Mouse (Mus musculus): ENCODE results near the gene Sh3rf1. TPM values are rescaled to one million over a fixed set of nuclear protein-coding genes. Genes with fewer than 3 reads are reported as not detected.

The Sh3rf1 gene
- polyA plus RNA-seq, 1 experiment from 2014 or later = 38.4 TPM

- WGBS = 83% methylated on average over 5 of the region's 5 CpGs
- DNase-seq = no peak
These were observed 38.1 kb upstream of the Sh3rf1 start for GRCm38 (mm10) chr8:61185274-61186198.

GRCm38 (mm10) chr8:61194306-61194925 lies 29.3 kb upstream of the Sh3rf1 start:
- Histone ChIP-seq H3K36me3 (ENCODE audit: control insufficient read depth, insufficient read depth, low read length) (no peaks in the 10 kb centered on the region), H3K9me3 (ENCODE audit: control insufficient read depth, low read length) (no peaks in the 10 kb centered on the region), H3K9ac (replicated peaks; ENCODE audit: low read length) (no peak overlapping the region), H3K4me2 (ENCODE audit: low read length) (no peak overlapping the region), H3K27me3 (ENCODE audit: control insufficient read depth, insufficient read depth, low read length) (no peaks in the 10 kb centered on the region), H3K27ac (replicated peaks; ENCODE audit: low read depth, low read length) (no peak overlapping the region), H3K4me3 (replicated peaks; ENCODE audit: low read depth, low read length) (no peak overlapping the region), H3K4me1 (ENCODE audit: control insufficient read depth, insufficient read depth, low read length) (no peaks in the 10 kb centered on the region)
- ATAC-seq (ENCODE audit: low FRiP score, low TSS enrichment) (no peak), DNase-seq (no peak)
- WGBS = 84% methylated on average over 5 of the region's 5 CpGs

More at GRCm38 (mm10) chr8:61185274-61186198, 38.1 kb upstream of the Sh3rf1 start:
- no peak for ATAC-seq (ENCODE audit: low FRiP score, low TSS enrichment)
- Histone ChIP-seq H3K9me3 (ENCODE audit: control insufficient read depth, low read length) (no peaks in the 10 kb centered on the region; the same call in 1 of the 2 replicates), H3K4me3 (replicated peaks; ENCODE audit: low read depth, low read length) (no peak overlapping the region), H3K27ac (replicated peaks; ENCODE audit: low read depth, low read length) (no peak overlapping the region), H3K36me3 (ENCODE audit: control insufficient read depth, insufficient read depth, low read length) (no peaks in the 10 kb centered on the region), H3K27me3 (ENCODE audit: control insufficient read depth, insufficient read depth, low read length) (no peaks in the 10 kb centered on the region), H3K4me1 (ENCODE audit: control insufficient read depth, insufficient read depth, low read length) (no peaks in the 10 kb centered on the region), H3K4me2 (ENCODE audit: low read length) (no peak overlapping the region), H3K9ac (replicated peaks; ENCODE audit: low read length) (no peak overlapping the region)

GRCm38 (mm10) chr8:61200254-61200887 lies 23.3 kb upstream of the Sh3rf1 start:
- H3K27me3 ChIP-seq (ENCODE audit: control insufficient read depth, insufficient read depth, low read length) = no peaks in the 10 kb centered on the region
- no peak overlapping the region for H3K9ac ChIP-seq (replicated peaks; ENCODE audit: low read length)
- H3K36me3 ChIP-seq (ENCODE audit: control insufficient read depth, insufficient read depth, low read length) = no peaks in the 10 kb centered on the region
- WGBS = 82% methylated on average over 6 of the region's 6 CpGs
- H3K4me3 ChIP-seq (replicated peaks; ENCODE audit: low read depth, low read length) = no peak overlapping the region
- H3K4me2 ChIP-seq (ENCODE audit: low read length) = no peak overlapping the region
- no peaks in the 10 kb centered on the region for H3K9me3 ChIP-seq (ENCODE audit: control insufficient read depth, low read length)
- H3K27ac ChIP-seq (replicated peaks; ENCODE audit: low read depth, low read length) = no peak overlapping the region
- DNase-seq (no peak), ATAC-seq (ENCODE audit: low FRiP score, low TSS enrichment) (no peak)
- H3K4me1 ChIP-seq (ENCODE audit: control insufficient read depth, insufficient read depth, low read length) = no peaks in the 10 kb centered on the region

GRCm38 (mm10) chr8:61203035-61203826 lies 20.4 kb upstream of the Sh3rf1 start:
- DNase-seq (no peak), ATAC-seq (ENCODE audit: low FRiP score, low TSS enrichment) (no peak)
- no peak overlapping the region for H3K4me3 ChIP-seq (replicated peaks; ENCODE audit: low read depth, low read length)
- H3K27me3 ChIP-seq (ENCODE audit: control insufficient read depth, insufficient read depth, low read length) = no peaks in the 10 kb centered on the region
- H3K4me2 ChIP-seq (ENCODE audit: low read length) = no peak overlapping the region
- H3K4me1 ChIP-seq (ENCODE audit: control insufficient read depth, insufficient read depth, low read length) = no peaks in the 10 kb centered on the region
- no peak overlapping the region for H3K27ac ChIP-seq (replicated peaks; ENCODE audit: low read depth, low read length)
- 87% methylated on average over 5 of the region's 5 CpGs for WGBS
- H3K36me3 ChIP-seq (ENCODE audit: control insufficient read depth, insufficient read depth, low read length) = no peaks in the 10 kb centered on the region
- H3K9me3 ChIP-seq (ENCODE audit: control insufficient read depth, low read length) = no peaks in the 10 kb centered on the region
- no peak overlapping the region for H3K9ac ChIP-seq (replicated peaks; ENCODE audit: low read length)

DNA sequence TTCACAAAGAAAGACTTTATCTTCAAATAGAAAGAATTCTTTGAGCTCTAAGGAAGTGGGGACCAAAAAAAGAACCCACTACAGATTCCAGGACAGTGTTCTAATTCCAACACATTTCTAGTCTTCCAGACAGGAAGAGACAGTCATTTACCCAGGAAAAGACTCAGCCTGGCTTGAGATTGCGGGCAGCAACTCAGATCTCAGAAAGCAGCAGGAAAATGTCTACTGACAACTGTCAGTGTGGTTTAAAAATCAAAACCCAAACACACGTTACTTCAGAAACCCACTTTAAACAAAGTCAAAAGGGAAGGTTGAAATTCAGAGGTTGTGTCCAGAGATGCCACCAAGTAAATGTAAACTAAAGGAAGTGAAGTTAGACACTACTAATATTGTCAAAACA lies 16.8 kb upstream of the Sh3rf1 start:
- Histone ChIP-seq H3K27me3 (ENCODE audit: control insufficient read depth, insufficient read depth, low read length) (no peaks in the 10 kb centered on the region), H3K27ac (replicated peaks; ENCODE audit: low read depth, low read length) (no peak overlapping the region), H3K4me2 (ENCODE audit: low read length) (no peak overlapping the region), H3K4me1 (ENCODE audit: control insufficient read depth, insufficient read depth, low read length) (no peaks in the 10 kb centered on the region), H3K36me3 (ENCODE audit: control insufficient read depth, insufficient read depth, low read length) (no peaks in the 10 kb centered on the region), H3K9me3 (ENCODE audit: control insufficient read depth, low read length) (no peaks in the 10 kb centered on the region), H3K4me3 (replicated peaks; ENCODE audit: low read depth, low read length) (no peak overlapping the region), H3K9ac (replicated peaks; ENCODE audit: low read length) (no peak overlapping the region)
- 87% methylated on average over 2 of the region's 2 CpGs for WGBS
- no peak for ATAC-seq (ENCODE audit: low FRiP score, low TSS enrichment)
- no peak for DNase-seq

DNA sequence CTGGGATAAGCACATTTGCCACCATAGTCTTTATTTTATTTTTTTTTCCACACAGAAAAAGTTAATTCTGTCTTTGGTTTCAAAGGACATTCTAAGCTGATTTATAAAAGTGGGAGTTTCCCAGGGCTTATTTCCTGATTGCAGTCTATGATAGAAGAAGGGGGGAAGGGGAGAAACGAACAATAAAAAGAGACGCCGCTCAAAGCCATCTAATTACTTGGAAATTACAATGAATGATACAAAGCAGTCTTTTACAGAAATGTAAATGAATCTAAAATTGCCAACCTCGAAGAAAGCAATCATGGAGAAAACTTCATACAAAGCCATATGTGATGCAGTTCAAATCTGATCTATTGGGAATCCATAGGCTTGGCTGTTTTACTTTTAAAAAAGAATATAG lies 16.0 kb upstream of the Sh3rf1 start:
- Histone ChIP-seq H3K36me3 (ENCODE audit: control insufficient read depth, insufficient read depth, low read length) (no peaks in the 10 kb centered on the region), H3K27me3 (ENCODE audit: control insufficient read depth, insufficient read depth, low read length) (no peaks in the 10 kb centered on the region), H3K4me1 (ENCODE audit: control insufficient read depth, insufficient read depth, low read length) (no peaks in the 10 kb centered on the region), H3K9ac (replicated peaks; ENCODE audit: low read length) (no peak overlapping the region), H3K4me2 (ENCODE audit: low read length) (no peak overlapping the region), H3K9me3 (ENCODE audit: control insufficient read depth, low read length) (no peaks in the 10 kb centered on the region), H3K4me3 (replicated peaks; ENCODE audit: low read depth, low read length) (no peak overlapping the region), H3K27ac (replicated peaks; ENCODE audit: low read depth, low read length) (no peak overlapping the region)
- 73% methylated on average over 4 of the region's 4 CpGs for WGBS
- DNase-seq = no peak
- no peak for ATAC-seq (ENCODE audit: low FRiP score, low TSS enrichment)

GRCm38 (mm10) chr8:61208719-61209118 lies 15.0 kb upstream of the Sh3rf1 start:
- no peaks in the 10 kb centered on the region for H3K36me3 ChIP-seq (ENCODE audit: control insufficient read depth, insufficient read depth, low read length)
- ATAC-seq (ENCODE audit: low FRiP score, low TSS enrichment) (no peak), DNase-seq (no peak)
- no peaks in the 10 kb centered on the region for H3K4me1 ChIP-seq (ENCODE audit: control insufficient read depth, insufficient read depth, low read length)
- H3K9ac ChIP-seq (replicated peaks; ENCODE audit: low read length) = no peak overlapping the region
- H3K27ac ChIP-seq (replicated peaks; ENCODE audit: low read depth, low read length) = no peak overlapping the region
- no peak overlapping the region for H3K4me3 ChIP-seq (replicated peaks; ENCODE audit: low read depth, low read length)
- 90% methylated on average over 9 of the region's 9 CpGs for WGBS
- no peaks in the 10 kb centered on the region for H3K9me3 ChIP-seq (ENCODE audit: control insufficient read depth, low read length)
- no peaks in the 10 kb centered on the region for H3K27me3 ChIP-seq (ENCODE audit: control insufficient read depth, insufficient read depth, low read length)
- no peak overlapping the region for H3K4me2 ChIP-seq (ENCODE audit: low read length)

DNA sequence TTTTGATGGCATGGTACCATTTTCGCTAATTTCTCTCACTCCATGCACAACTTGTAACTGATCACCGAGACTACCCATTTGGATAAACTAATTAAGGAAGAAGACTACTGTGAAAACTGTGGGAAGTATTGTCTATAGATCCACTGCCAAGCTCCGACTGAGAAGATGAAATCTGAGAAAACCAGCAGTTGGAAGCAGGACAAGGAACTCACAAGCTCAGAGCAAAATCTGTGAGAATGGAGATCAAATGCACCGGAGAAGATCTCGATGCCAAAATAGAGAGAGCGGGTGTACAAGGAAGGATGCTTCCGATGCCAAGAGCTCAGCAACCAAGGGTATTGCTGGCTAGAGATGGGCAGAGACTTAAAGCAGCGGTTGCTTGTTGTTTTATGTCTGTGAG lies 12.8 kb upstream of the Sh3rf1 start:
- H3K36me3 ChIP-seq (ENCODE audit: control insufficient read depth, insufficient read depth, low read length) = no peaks in the 10 kb centered on the region
- H3K27me3 ChIP-seq (ENCODE audit: control insufficient read depth, insufficient read depth, low read length) = no peaks in the 10 kb centered on the region
- H3K4me3 ChIP-seq (replicated peaks; ENCODE audit: low read depth, low read length) = no peak overlapping the region
- H3K9ac ChIP-seq (replicated peaks; ENCODE audit: low read length) = no peak overlapping the region
- no peak overlapping the region for H3K4me2 ChIP-seq (ENCODE audit: low read length)
- no peaks in the 10 kb centered on the region for H3K4me1 ChIP-seq (ENCODE audit: control insufficient read depth, insufficient read depth, low read length)
- WGBS = 91% methylated on average over 8 of the region's 8 CpGs
- H3K9me3 ChIP-seq (ENCODE audit: control insufficient read depth, low read length) = no peaks in the 10 kb centered on the region
- DNase-seq (no peak), ATAC-seq (ENCODE audit: low FRiP score, low TSS enrichment) (no peak)
- no peak overlapping the region for H3K27ac ChIP-seq (replicated peaks; ENCODE audit: low read depth, low read length)
